Mouse (Mus musculus) embryonic facial prominence, embryonic 13.5 days (tissue): Measurements from ENCODE around the gene Mpp3. TPM values are rescaled to one million over a fixed set of nuclear protein-coding genes. Genes with fewer than 3 reads are reported as not detected.

Experiments used
- ATAC-seq: fragments of 200-750 bp; cut with Nextera tagmentation; 2 replicates; pipeline ENCODE4 v1.8.0; 2017; ENCODE audit warnings: low read depth; ENCODE audit not compliant: insufficient number of reproducible peaks, insufficient read depth, low FRiP score, low TSS enrichment
- H3K27ac ChIP-seq: fragments of 300-500 bp; sonication (generic); 2 replicates; pipeline ENCODE4 v1.5.1; 2015; ENCODE audit warnings: moderate library complexity, mild to moderate bottlenecking, inconsistent platforms
- H3K27me3 ChIP-seq: fragments of 300-500 bp; sonication (generic); 2 replicates; pipeline ENCODE4 v1.6.1; 2015; ENCODE audit warnings: mild to moderate bottlenecking, inconsistent platforms
- H3K36me3 ChIP-seq: fragments of 300-500 bp; sonication (generic); 2 replicates; pipeline ENCODE4 v1.6.1; 2015; ENCODE audit warnings: mild to moderate bottlenecking, inconsistent platforms
- H3K4me1 ChIP-seq: fragments of 300-500 bp; sonication (generic); 2 replicates; pipeline ENCODE4 v1.6.1; 2015; ENCODE audit warnings: inconsistent platforms
- H3K4me2 ChIP-seq: fragments of 300-500 bp; sonication (generic); 2 replicates; pipeline ENCODE4 v1.6.1; 2015; ENCODE audit warnings: moderate library complexity, mild to moderate bottlenecking, inconsistent platforms
- H3K4me3 ChIP-seq: fragments of 300-500 bp; sonication (generic); 2 replicates; pipeline ENCODE4 v1.5.1; 2015; ENCODE audit warnings: mild to moderate bottlenecking, inconsistent platforms
- H3K9ac ChIP-seq: fragments of 300-500 bp; sonication (generic); 2 replicates; pipeline ENCODE4 v1.6.1; 2015; ENCODE audit warnings: mild to moderate bottlenecking, inconsistent platforms
- H3K9me3 ChIP-seq: fragments of 300-500 bp; sonication (generic); 2 replicates; pipeline ENCODE4 v1.6.1; 2016; ENCODE audit warnings: inconsistent platforms
- WGBS: fragments of 180-500 bp; shearing (Covaris S2); methylation state at CpG from one replicate; pipeline ENCODE4 v1.1.7; 2015; ENCODE audit warnings: mixed read lengths; 5-methylcytosine and 5-hydroxymethylcytosine counted together
- polyA plus RNA-seq: library from polyadenylated mRNA; unstranded; fragments of >200 nt; fragmentation: Nextera tagmentation; extraction: Ambion mirVana; gene quantifications from 2 replicates; pipeline ENCODE4 v1.2.1, GENCODE M21; 2015

The Mpp3 gene
- polyA plus RNA-seq, 1 experiment from 2014 or later = 4.3 TPM

DNA sequence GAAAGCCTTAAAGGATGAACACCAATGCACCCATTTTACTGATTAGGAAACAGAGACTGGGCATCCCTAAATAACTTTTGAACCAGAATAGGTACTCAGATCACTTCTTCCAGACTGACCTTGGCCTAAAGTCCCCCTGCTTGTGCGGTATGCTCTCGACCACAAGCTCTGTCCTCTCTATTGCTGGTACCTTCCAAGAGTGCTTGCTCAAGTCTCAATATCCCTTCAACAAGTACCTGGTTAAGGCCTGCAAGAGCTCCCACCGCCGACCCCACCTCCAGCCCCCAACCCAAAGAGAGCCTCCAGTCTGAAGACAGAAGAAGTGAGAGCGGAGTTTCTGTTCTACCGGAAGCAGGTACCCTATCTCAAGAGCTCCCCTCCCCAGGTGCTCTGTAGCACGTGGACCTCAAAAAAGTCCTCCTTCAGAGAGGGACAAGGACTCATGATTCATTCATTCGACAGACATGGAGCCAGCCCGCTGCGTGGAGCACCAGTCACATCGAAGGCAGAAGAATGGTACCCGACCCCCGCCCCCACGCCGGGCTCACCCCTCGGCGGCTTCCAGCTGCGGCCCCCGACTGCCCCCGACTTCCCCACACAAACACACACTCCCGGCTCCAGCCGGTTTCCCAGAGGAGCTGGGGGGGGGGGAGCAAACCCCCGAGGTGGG, 2.1 kb downstream of the Mpp3 start:
- no peak for ATAC-seq

GRCm38 (mm10) chr11:102025354-102025753, 2.9 kb downstream of the Mpp3 start:
- no peak overlapping the region for H3K27ac ChIP-seq
- no peak for ATAC-seq
- H3K27me3 ChIP-seq = 0 out of 2 replicates have a peak, but pooled peaks cover 12% of the 10 kb centered on the region
- H3K36me3 ChIP-seq = no peaks in the 10 kb centered on the region
- WGBS = 35% methylated on average over 7 of the region's 7 CpGs
- H3K4me2 ChIP-seq = peak overlapping the region; percentile 92; the same call in 1 of the 2 replicates
- H3K4me3 ChIP-seq = no peak overlapping the region
- no peak overlapping the region for H3K9ac ChIP-seq
- no peaks in the 10 kb centered on the region for H3K9me3 ChIP-seq
- H3K4me1 ChIP-seq = peaks cover 18% of the 10 kb centered on the region; the same call in 1 of the 2 replicates

More for the DNA sequence above, 2.1 kb downstream of the Mpp3 start:
- Histone ChIP-seq H3K27ac (no peak overlapping the region), H3K9me3 (no peaks in the 10 kb centered on the region), H3K36me3 (no peaks in the 10 kb centered on the region), H3K4me3 (peak overlapping the region; percentile 64), H3K9ac (peak overlapping the region; percentile 75), H3K4me1 (peaks cover 18% of the 10 kb centered on the region; the same call in 1 of the 2 replicates), H3K27me3 (0 out of 2 replicates have a peak, but pooled peaks cover 12% of the 10 kb centered on the region), H3K4me2 (peak overlapping the region; percentile 92)
- WGBS = 4% methylated on average over 23 of the region's 23 CpGs

- H3K9me3 ChIP-seq = no peaks in the 10 kb centered on the region
- H3K4me3 ChIP-seq = no peak overlapping the region
- 0 out of 2 replicates have a peak, but pooled peaks cover 12% of the 10 kb centered on the region for H3K27me3 ChIP-seq
- H3K27ac ChIP-seq = no peak overlapping the region
- H3K4me2 ChIP-seq = no peak overlapping the region
- no peak overlapping the region for H3K9ac ChIP-seq
- no peak for ATAC-seq
- no peaks in the 10 kb centered on the region for H3K36me3 ChIP-seq
- WGBS = 82% methylated on average over 4 of the region's 4 CpGs
- peaks cover 18% of the 10 kb centered on the region; the same call in 1 of the 2 replicates for H3K4me1 ChIP-seq
Measured at GRCm38 (mm10) chr11:102024875-102025274, 3.4 kb downstream of the Mpp3 start.

- no peak overlapping the region for H3K4me2 ChIP-seq
- no peaks in the 10 kb centered on the region for H3K36me3 ChIP-seq
- no peak overlapping the region for H3K9ac ChIP-seq
- WGBS = 81% methylated on average over 6 of the region's 6 CpGs
- H3K27me3 ChIP-seq = 0 out of 2 replicates have a peak, but pooled peaks cover 10% of the 10 kb centered on the region
- H3K27ac ChIP-seq = no peak overlapping the region
- no peak for ATAC-seq
- no peak overlapping the region for H3K4me3 ChIP-seq
- no peaks in the 10 kb centered on the region for H3K9me3 ChIP-seq
- peaks cover 18% of the 10 kb centered on the region; the same call in 1 of the 2 replicates for H3K4me1 ChIP-seq
Measured at GRCm38 (mm10) chr11:102024084-102024758, 4.0 kb downstream of the Mpp3 start.

DNA sequence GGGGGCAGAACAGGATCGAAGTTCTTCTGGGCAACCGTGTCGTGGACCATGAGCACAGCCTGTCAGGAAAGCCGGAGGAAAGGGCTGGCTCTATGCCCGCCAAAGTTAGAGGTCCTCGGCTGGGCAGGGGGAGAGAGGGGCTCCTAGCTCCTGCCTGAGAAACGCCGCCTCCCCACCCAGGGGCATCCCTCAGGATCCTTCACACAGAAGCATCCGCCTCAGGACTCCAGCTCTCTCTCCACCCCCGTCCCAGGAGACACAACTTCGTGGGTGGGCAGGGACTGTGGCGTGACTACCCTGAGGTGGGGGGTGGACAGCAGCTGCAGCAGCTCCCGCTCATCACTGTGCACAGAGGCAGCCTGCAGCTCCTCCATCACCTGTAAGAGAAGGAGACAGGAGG, 4.9 kb downstream of the Mpp3 start:
- Histone ChIP-seq H3K4me2 (no peak overlapping the region), H3K9me3 (no peaks in the 10 kb centered on the region), H3K4me1 (peaks cover 18% of the 10 kb centered on the region; the same call in 1 of the 2 replicates), H3K36me3 (no peaks in the 10 kb centered on the region), H3K27ac (no peak overlapping the region), H3K9ac (no peak overlapping the region), H3K27me3 (0 out of 2 replicates have a peak, but pooled peaks cover 10% of the 10 kb centered on the region), H3K4me3 (no peak overlapping the region)
- ATAC-seq = no peak
- WGBS = 76% methylated on average over 13 of the region's 13 CpGs

DNA sequence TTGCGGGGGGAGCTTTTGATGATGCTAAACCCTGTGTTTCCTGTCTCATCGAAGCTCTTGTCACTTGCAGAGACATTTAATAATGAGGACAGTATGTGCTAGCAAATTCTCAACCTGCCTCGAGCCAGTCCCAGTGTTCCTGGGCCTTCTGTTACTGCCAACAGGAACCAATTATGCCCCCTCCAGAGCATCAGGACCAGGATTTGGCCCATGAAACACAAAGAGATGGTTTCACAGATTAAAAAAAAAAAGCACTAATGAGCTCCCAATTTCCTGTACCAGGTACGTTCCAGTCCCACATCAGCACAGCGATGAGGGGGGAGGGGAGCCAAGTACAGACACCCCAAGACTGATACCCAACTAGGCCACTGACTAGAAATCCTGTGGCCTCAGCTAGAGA, 7.1 kb downstream of the Mpp3 start:
- Histone ChIP-seq H3K4me1 (peaks cover 9% of the 10 kb centered on the region; the same call in 1 of the 2 replicates), H3K9ac (no peak overlapping the region), H3K36me3 (0 out of 2 replicates have a peak, but pooled peaks cover 3% of the 10 kb centered on the region), H3K4me3 (no peak overlapping the region), H3K4me2 (no peak overlapping the region), H3K27ac (no peak overlapping the region), H3K27me3 (0 out of 2 replicates have a peak, but pooled peaks cover 7% of the 10 kb centered on the region), H3K9me3 (no peaks in the 10 kb centered on the region)
- WGBS = 38% methylated on average over 5 of the region's 5 CpGs
- ATAC-seq = no peak

GRCm38 (mm10) chr11:102019736-102020135, 8.5 kb downstream of the Mpp3 start:
- Histone ChIP-seq H3K4me2 (no peak overlapping the region), H3K36me3 (0 out of 2 replicates have a peak, but pooled peaks cover 3% of the 10 kb centered on the region), H3K9ac (no peak overlapping the region), H3K4me1 (peaks cover 4% of the 10 kb centered on the region; the same call in 1 of the 2 replicates), H3K9me3 (no peaks in the 10 kb centered on the region), H3K27me3 (no peaks in the 10 kb centered on the region), H3K4me3 (no peak overlapping the region), H3K27ac (no peak overlapping the region)
- WGBS = 74% methylated on average over 9 of the region's 9 CpGs
- no peak for ATAC-seq

DNA sequence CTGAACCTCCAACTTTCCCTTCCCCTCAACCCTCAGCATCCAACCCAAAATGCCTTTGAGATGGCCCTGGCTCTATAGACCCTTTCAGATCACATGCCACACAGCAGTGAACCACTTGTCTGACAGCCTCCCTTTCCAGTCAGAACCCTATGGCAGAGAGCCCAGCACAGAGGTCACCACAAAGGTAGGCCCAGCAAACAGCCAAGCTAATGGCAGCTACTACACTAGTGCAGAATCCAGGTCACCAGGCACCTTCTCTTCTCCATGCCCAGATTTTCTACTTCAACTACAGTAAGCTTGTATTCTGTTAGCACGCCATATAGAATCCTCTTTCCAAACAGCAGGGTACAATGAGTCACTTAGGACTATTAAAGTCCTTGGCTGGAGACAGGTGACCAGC, 12.1 kb downstream of the Mpp3 start:
- no peak for ATAC-seq
- H3K4me1 ChIP-seq = peaks cover under 1% of the 10 kb centered on the region; the same call in 1 of the 2 replicates
- no peak overlapping the region for H3K4me3 ChIP-seq
- H3K27me3 ChIP-seq = no peaks in the 10 kb centered on the region
- H3K9ac ChIP-seq = no peak overlapping the region
- no peak overlapping the region for H3K27ac ChIP-seq
- 92% methylated on average over 1 of the region's 1 CpGs for WGBS
- H3K9me3 ChIP-seq = no peaks in the 10 kb centered on the region
- no peak overlapping the region for H3K4me2 ChIP-seq
- H3K36me3 ChIP-seq = peaks cover 5% of the 10 kb centered on the region; the same call in 1 of the 2 replicates

DNA sequence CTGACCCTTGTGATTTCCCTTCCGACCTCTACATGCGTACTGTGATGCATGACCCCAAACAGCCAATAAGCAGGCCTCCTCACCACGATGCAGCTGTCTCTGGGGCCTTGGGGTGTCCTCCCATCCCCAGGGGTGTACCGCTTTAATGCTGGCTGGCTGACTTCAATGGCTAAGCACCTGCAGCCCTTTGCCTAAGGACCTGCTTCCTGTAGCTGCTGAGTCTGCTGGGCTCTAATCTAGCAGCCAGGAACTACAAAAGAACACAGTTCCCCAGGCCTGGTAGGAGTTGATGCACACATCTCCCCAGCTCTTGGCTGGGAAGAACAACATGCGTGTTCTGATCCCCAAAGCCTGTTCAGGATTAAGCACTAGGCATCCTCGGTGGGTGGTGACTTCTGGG, 12.8 kb downstream of the Mpp3 start:
- Histone ChIP-seq H3K4me3 (no peak overlapping the region), H3K9ac (no peak overlapping the region), H3K9me3 (no peaks in the 10 kb centered on the region), H3K4me2 (no peak overlapping the region), H3K36me3 (peaks cover 9% of the 10 kb centered on the region; the same call in 1 of the 2 replicates), H3K4me1 (no peaks in the 10 kb centered on the region), H3K27ac (no peak overlapping the region), H3K27me3 (no peaks in the 10 kb centered on the region)
- ATAC-seq = no peak
- WGBS = 56% methylated on average over 6 of the region's 6 CpGs

GRCm38 (mm10) chr11:102013201-102013600, 15.1 kb downstream of the Mpp3 start:
- Histone ChIP-seq H3K27me3 (no peaks in the 10 kb centered on the region), H3K9ac (no peak overlapping the region), H3K27ac (no peak overlapping the region), H3K4me2 (no peak overlapping the region), H3K4me3 (no peak overlapping the region), H3K36me3 (peaks cover 12% of the 10 kb centered on the region; the same call in 1 of the 2 replicates), H3K9me3 (no peaks in the 10 kb centered on the region), H3K4me1 (no peaks in the 10 kb centered on the region)
- WGBS = 84% methylated on average over 8 of the region's 8 CpGs
- ATAC-seq = no peak

GRCm38 (mm10) chr11:102011510-102011909, 16.8 kb downstream of the Mpp3 start:
- no peak for ATAC-seq
- Histone ChIP-seq H3K4me3 (no peak overlapping the region), H3K4me2 (no peak overlapping the region), H3K9me3 (no peaks in the 10 kb centered on the region), H3K4me1 (no peaks in the 10 kb centered on the region), H3K36me3 (peaks cover 11% of the 10 kb centered on the region; the same call in 1 of the 2 replicates), H3K9ac (no peak overlapping the region), H3K27ac (no peak overlapping the region), H3K27me3 (no peaks in the 10 kb centered on the region)
- 73% methylated on average over 8 of the region's 8 CpGs for WGBS
